Mouse (Mus musculus) C2C12 (cell line): ENCODE data around the gene Pax7.

ENCODE experiments used
- CEBPB ChIP-seq: IDR thresholded peaks from one replicate; pipeline ENCODE4 v1.6.1; 2011; ENCODE audit warnings: low read depth, mild to moderate bottlenecking, control low read depth, moderate library complexity
- CTCF ChIP-seq: IDR thresholded peaks from one replicate; pipeline ENCODE4 v1.5.1; 2011; ENCODE audit not compliant: control insufficient read depth, insufficient read depth, insufficient read length
- MAX ChIP-seq: IDR thresholded peaks from one replicate; pipeline ENCODE4 v1.6.1; 2011; ENCODE audit warnings: mild to moderate bottlenecking, control low read depth
- MYOD1 ChIP-seq: IDR thresholded peaks from one replicate; pipeline ENCODE4 v1.6.1; 2011; ENCODE audit warnings: low read depth; ENCODE audit not compliant: control insufficient read depth, insufficient read length
- USF1 ChIP-seq: IDR thresholded peaks from one replicate; pipeline ENCODE4 v1.6.1; 2011; ENCODE audit warnings: low read depth, mild to moderate bottlenecking, control low read depth, moderate library complexity

DNA sequence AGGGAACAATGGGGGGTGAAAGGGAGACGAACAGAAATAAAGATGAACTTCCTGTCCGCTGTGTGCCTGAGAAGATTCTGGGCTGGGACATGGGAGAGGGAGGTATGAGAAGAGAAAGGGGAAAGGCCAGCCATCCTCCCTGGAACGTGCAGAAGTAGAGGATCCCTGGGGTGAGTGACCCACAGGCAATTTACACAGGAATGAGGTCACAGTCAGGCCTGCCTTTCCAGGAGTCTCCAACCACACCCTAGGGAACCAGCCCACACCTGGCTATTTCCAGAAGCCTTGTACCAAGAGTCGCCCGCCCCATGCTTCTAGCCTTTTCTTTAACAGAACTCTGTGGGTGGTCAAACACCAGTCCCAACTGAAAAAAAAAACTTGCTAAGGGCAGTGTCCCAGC lies 65.5 kb downstream of the Pax7 start:
- TF ChIP-seq MYOD1 (no peak), CTCF (no peak), USF1 (no peak), CEBPB (no peak), MAX (no peak)
